Mouse (Mus musculus): ENCODE results near the gene Draxin. TPM values are rescaled to one million over a fixed set of nuclear protein-coding genes. Genes with fewer than 3 reads are reported as not detected.

Gene Draxin
- total and polyA plus RNA-seq, 3 experiments, result 0.04 TPM; not detected in 2

GRCm38 (mm10) chr4:148058993-148059392 lies 71.5 kb downstream of the Draxin start:
- peaks cover 5 to 32% of the 10 kb centered on the region in 2 experiments; a peak in 3 of 4 replicates for H3K4me1 ChIP-seq (ENCODE audit: control insufficient read depth in 1 of 2, insufficient read depth in 2 of 2)
- DNase-seq (ENCODE audit: extremely low read depth), result no peak
- H3K27me3 ChIP-seq (replicated peaks), result no peaks in the 10 kb centered on the region
- H3K4me2 ChIP-seq (ENCODE audit: insufficient read depth, low read depth, poor library complexity, severe bottlenecking), result no peak overlapping the region
- peaks cover 53 to 65% of the 10 kb centered on the region in 2 experiments for H3K36me3 ChIP-seq (replicated peaks in 1 of 2; ENCODE audit: control insufficient read depth in 1 of 2, insufficient read depth in 1 of 2, low read length in 1 of 2)
- H3K79me2 ChIP-seq (replicated peaks; ENCODE audit: control insufficient read depth, extremely low read depth, insufficient read depth, poor library complexity, severe bottlenecking), result no peaks in the 10 kb centered on the region
- dilution Hi-C loops (cut with MboI; ENCODE audit: extremely low pct_ligation_motif_present, extremely low pct_unique_long_range_greater_than_20kb, low sequenced_read_pairs), result no loop called here
- no peak overlapping the region for H3K9ac ChIP-seq (ENCODE audit: insufficient read depth, low read depth)
- no peaks in the 10 kb centered on the region for H3K9me3 ChIP-seq (replicated peaks; ENCODE audit: low read length)
- no peak for TF ChIP-seq E2F4 (IDR thresholded peaks at IDR 0.05; ENCODE audit: insufficient replicate concordance, low read depth, low read length)
- TF ChIP-seq MXI1 (IDR thresholded peaks at IDR 0.05; ENCODE audit: low read depth, low read length), result no peak
- TF ChIP-seq ZKSCAN1 (IDR thresholded peaks at IDR 0.05; ENCODE audit: borderline replicate concordance, low read depth, low read length), result no peak
- no peak for TF ChIP-seq ELF1 (IDR thresholded peaks at IDR 0.05; ENCODE audit: low read depth, low read length)
- no peak for TF ChIP-seq IRF4 (IDR thresholded peaks at IDR 0.05; ENCODE audit: low read depth, low read length)
- no peak for TF ChIP-seq MAX (IDR thresholded peaks at IDR 0.05; ENCODE audit: low read length)
- TF ChIP-seq SIN3A (IDR thresholded peaks at IDR 0.05; ENCODE audit: low read length), result no peak
- no peak for TF ChIP-seq HCFC1 (IDR thresholded peaks at IDR 0.05; ENCODE audit: low read depth, low read length)
- no peak for TF ChIP-seq CHD1 (IDR thresholded peaks at IDR 0.05; ENCODE audit: low read depth, low read length)
- TF ChIP-seq MYC (IDR thresholded peaks at IDR 0.05; ENCODE audit: low read depth, low read length), result no peak
- in situ Hi-C loops (cut with MboI; ENCODE audit: low pct_ligation_motif_present, low pct_unique_long_range_greater_than_20kb, low sequenced_read_pairs), result no loop called here
- H3K4me3 ChIP-seq (replicated peaks in 1 of 3; ENCODE audit: low read depth in 2 of 3, low read length in 2 of 3, poor library complexity in 1 of 3), result no peak overlapping the region
- no peak overlapping the region for H3K27ac ChIP-seq (ENCODE audit: insufficient read depth, low read depth)

DNA sequence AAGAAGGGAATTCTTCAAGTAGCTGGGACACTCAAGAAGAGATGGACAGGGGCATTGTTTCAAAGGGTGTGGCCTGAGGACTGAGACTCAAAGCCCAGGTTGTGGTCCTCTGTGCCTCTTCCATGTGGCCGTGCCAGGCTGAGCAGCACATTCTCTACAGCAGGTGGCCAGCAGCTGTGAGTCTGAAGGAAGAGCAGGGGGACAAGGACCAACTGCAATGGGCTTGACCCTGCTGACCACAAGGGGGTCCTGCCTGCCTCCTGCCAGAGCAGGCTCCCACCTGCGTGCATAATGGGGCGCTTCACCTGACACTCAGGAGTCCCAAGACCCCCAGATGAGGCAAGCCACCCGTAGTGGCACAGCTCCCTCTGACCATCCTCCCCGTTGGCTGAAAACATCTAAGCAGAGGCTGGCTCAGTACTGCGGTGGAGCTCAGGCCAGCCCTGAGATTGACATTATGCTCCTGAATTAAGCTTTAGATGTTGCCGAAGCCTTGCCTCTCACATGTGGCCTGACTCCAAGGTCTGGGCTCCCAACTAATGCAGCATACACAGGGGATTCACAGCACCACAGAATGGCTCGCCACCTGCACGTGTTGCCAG lies 72.2 kb downstream of the Draxin start:
- no peaks in the 10 kb centered on the region for H3K9me3 ChIP-seq (replicated peaks; ENCODE audit: low read length)
- in situ Hi-C loops (cut with MboI; ENCODE audit: low pct_ligation_motif_present, low pct_unique_long_range_greater_than_20kb, low sequenced_read_pairs), result no loop called here
- H3K36me3 ChIP-seq (replicated peaks in 1 of 2; ENCODE audit: control insufficient read depth in 1 of 2, insufficient read depth in 1 of 2, low read length in 1 of 2), result peaks cover 60 to 72% of the 10 kb centered on the region in 2 experiments
- no peak overlapping the region for H3K4me2 ChIP-seq (ENCODE audit: insufficient read depth, low read depth, poor library complexity, severe bottlenecking)
- dilution Hi-C loops (cut with MboI; ENCODE audit: extremely low pct_ligation_motif_present, extremely low pct_unique_long_range_greater_than_20kb, low sequenced_read_pairs), result no loop called here
- no peak overlapping the region for H3K4me3 ChIP-seq (replicated peaks in 1 of 3; ENCODE audit: low read depth in 2 of 3, low read length in 2 of 3, poor library complexity in 1 of 3)
- DNase-seq (ENCODE audit: extremely low read depth), result no peak
- peaks cover 5 to 32% of the 10 kb centered on the region in 2 experiments; a peak in 3 of 4 replicates for H3K4me1 ChIP-seq (ENCODE audit: control insufficient read depth in 1 of 2, insufficient read depth in 2 of 2)
- TF ChIP-seq POLR2A (IDR thresholded peaks at IDR 0.05; ENCODE audit: low read depth, low read length), result no peak
- no peak for TF ChIP-seq CHD2 (IDR thresholded peaks at IDR 0.05; ENCODE audit: low read length)
- no peak for TF ChIP-seq MYC (IDR thresholded peaks at IDR 0.05; ENCODE audit: low read depth, low read length)
- no peak for TF ChIP-seq PAX5 (IDR thresholded peaks at IDR 0.05; ENCODE audit: low read length)
- no peak for TF ChIP-seq NELFE (IDR thresholded peaks at IDR 0.05; ENCODE audit: low read depth, low read length)
- TF ChIP-seq JUND (conservative IDR thresholded peaks at IDR 0.05; ENCODE audit: low read depth, low read length), result no peak
- no peak for TF ChIP-seq TCF12 (IDR thresholded peaks at IDR 0.05; ENCODE audit: low read depth, low read length)
- TF ChIP-seq ZMIZ1 (IDR thresholded peaks at IDR 0.05; ENCODE audit: low read depth, low read length), result no peak
- TF ChIP-seq KAT2A (IDR thresholded peaks at IDR 0.05; ENCODE audit: insufficient replicate concordance, low read length), result no peak
- TF ChIP-seq SIN3A (IDR thresholded peaks at IDR 0.05; ENCODE audit: low read length), result no peak
- TF ChIP-seq ZKSCAN1 (IDR thresholded peaks at IDR 0.05; ENCODE audit: borderline replicate concordance, low read depth, low read length), result no peak
- no peak for TF ChIP-seq BHLHE40 (IDR thresholded peaks at IDR 0.05; ENCODE audit: low read depth, low read length)
- no peak for TF ChIP-seq ETS1 (conservative IDR thresholded peaks at IDR 0.05; ENCODE audit: low read depth, low read length)
- H3K27me3 ChIP-seq (replicated peaks), result no peaks in the 10 kb centered on the region
- H3K79me2 ChIP-seq (replicated peaks; ENCODE audit: control insufficient read depth, extremely low read depth, insufficient read depth, poor library complexity, severe bottlenecking), result no peaks in the 10 kb centered on the region
- no peak overlapping the region for H3K27ac ChIP-seq (ENCODE audit: insufficient read depth, low read depth)
- H3K9ac ChIP-seq (ENCODE audit: insufficient read depth, low read depth), result no peak overlapping the region
